Mouse (Mus musculus): ENCODE measurements around the gene Etnk2.
A peak's percentile ranks its signal among the peaks of the same experiment; 100 is the strongest.

DNA sequence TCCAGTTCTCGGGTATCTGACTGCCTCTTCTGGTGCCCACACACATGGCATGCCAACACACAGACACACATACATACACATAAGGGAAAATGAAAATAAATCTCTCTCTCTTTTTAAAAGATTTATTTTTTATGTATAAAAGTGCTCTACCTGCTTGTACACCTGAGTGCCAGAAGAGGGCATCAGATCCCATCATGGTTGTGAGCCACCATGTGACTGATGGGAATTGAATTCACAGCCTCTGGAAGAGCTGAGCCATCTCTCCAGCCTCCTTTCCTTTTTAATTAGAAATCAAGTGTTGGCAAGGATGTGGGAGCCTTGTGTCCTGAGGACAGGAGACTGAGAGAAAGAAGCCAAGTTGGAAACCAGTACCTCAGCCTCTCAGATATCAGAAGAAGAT is 46.2 kb upstream of the Etnk2 start:
- TF ChIP-seq CTCF (IDR thresholded peaks at IDR 0.05; ENCODE audit: low read depth) (peak; percentile 65), EP300 (optimal IDR thresholded peaks at IDR 0.05) (no peak)

All from stomach, postnatal 0 days (tissue).